Mouse (Mus musculus): ENCODE data around the gene Phf3. TPM values are rescaled to one million over a fixed set of nuclear protein-coding genes. Genes with fewer than 3 reads are reported as not detected.

Phf3 gene
- total and polyA plus RNA-seq, 2 experiments from 2014 or later, result 28.5 to 101 TPM

GRCm38 (mm10) chr1:30819414-30819813 is 54.3 kb downstream of the Phf3 start:
- H3K4me3 ChIP-seq (ENCODE audit: low read depth, low read length), result no peak overlapping the region
- H3K4me1 ChIP-seq (ENCODE audit: insufficient read depth), result no peaks in the 10 kb centered on the region
- H3K4me2 ChIP-seq (ENCODE audit: low read depth), result no peak overlapping the region
- no peak for DNase-seq
- H3K36me3 ChIP-seq (ENCODE audit: insufficient read depth), result peaks cover 16% of the 10 kb centered on the region
- no peak for ATAC-seq
- H3K27ac ChIP-seq (ENCODE audit: low read depth, low read length), result no peak overlapping the region
- H3K9me3 ChIP-seq (ENCODE audit: low read length), result no peaks in the 10 kb centered on the region
- no peak for TF ChIP-seq CTCF (IDR thresholded peaks at IDR 0.05; ENCODE audit: low read depth)
- WGBS, result 87% methylated on average over 6 of the region's 6 CpGs
- no peaks in the 10 kb centered on the region for H3K27me3 ChIP-seq (ENCODE audit: insufficient read depth, low read length)
- no peak overlapping the region for H3K9ac ChIP-seq

- no peaks in the 10 kb centered on the region for H3K9me3 ChIP-seq (ENCODE audit: low read length)
- H3K4me3 ChIP-seq (ENCODE audit: low read depth, low read length), result no peak overlapping the region
- no peak overlapping the region for H3K4me2 ChIP-seq (ENCODE audit: low read depth)
- no peaks in the 10 kb centered on the region for H3K4me1 ChIP-seq (ENCODE audit: insufficient read depth)
- H3K9ac ChIP-seq, result no peak overlapping the region
- no peak for TF ChIP-seq CTCF (IDR thresholded peaks at IDR 0.05; ENCODE audit: low read depth)
- DNase-seq (no peak), ATAC-seq (no peak)
- H3K36me3 ChIP-seq (ENCODE audit: insufficient read depth), result peaks cover 42% of the 10 kb centered on the region
- 90% methylated on average over 1 of the region's 1 CpGs for WGBS
- H3K27ac ChIP-seq (ENCODE audit: low read depth, low read length), result no peak overlapping the region
- H3K27me3 ChIP-seq (ENCODE audit: insufficient read depth, low read length), result no peaks in the 10 kb centered on the region
Measured at GRCm38 (mm10) chr1:30815609-30816008, 58.1 kb downstream of the Phf3 start.

GRCm38 (mm10) chr1:30814987-30815386 is 58.7 kb downstream of the Phf3 start:
- Histone ChIP-seq H3K4me2 (ENCODE audit: low read depth) (no peak overlapping the region), H3K9ac (no peak overlapping the region), H3K9me3 (ENCODE audit: low read length) (no peaks in the 10 kb centered on the region), H3K4me1 (ENCODE audit: insufficient read depth) (no peaks in the 10 kb centered on the region), H3K27ac (ENCODE audit: low read depth, low read length) (no peak overlapping the region), H3K36me3 (ENCODE audit: insufficient read depth) (peaks cover 48% of the 10 kb centered on the region), H3K27me3 (ENCODE audit: insufficient read depth, low read length) (no peaks in the 10 kb centered on the region), H3K4me3 (ENCODE audit: low read depth, low read length) (no peak overlapping the region)
- no peak for ATAC-seq
- WGBS, result 90% methylated on average over 2 of the region's 2 CpGs
- no peak for DNase-seq
- no peak for TF ChIP-seq CTCF (IDR thresholded peaks at IDR 0.05; ENCODE audit: low read depth)

GRCm38 (mm10) chr1:30808101-30808699 is 65.5 kb downstream of the Phf3 start:
- ATAC-seq (no peak), DNase-seq (no peak)
- Histone ChIP-seq H3K27ac (ENCODE audit: low read depth, low read length) (no peak overlapping the region), H3K9ac (no peak overlapping the region), H3K4me1 (ENCODE audit: insufficient read depth) (no peaks in the 10 kb centered on the region), H3K4me2 (ENCODE audit: low read depth) (no peak overlapping the region), H3K27me3 (ENCODE audit: insufficient read depth, low read length) (no peaks in the 10 kb centered on the region), H3K9me3 (ENCODE audit: low read length) (no peaks in the 10 kb centered on the region), H3K36me3 (ENCODE audit: insufficient read depth) (peaks cover 70% of the 10 kb centered on the region), H3K4me3 (ENCODE audit: low read depth, low read length) (no peak overlapping the region)
- 89% methylated on average over 10 of the region's 10 CpGs for WGBS
- no peak for TF ChIP-seq CTCF (IDR thresholded peaks at IDR 0.05; ENCODE audit: low read depth)

- Histone ChIP-seq H3K4me2 (ENCODE audit: low read depth) (no peak overlapping the region), H3K9ac (no peak overlapping the region), H3K36me3 (ENCODE audit: insufficient read depth) (peaks cover 56% of the 10 kb centered on the region), H3K27ac (ENCODE audit: low read depth, low read length) (no peak overlapping the region), H3K9me3 (ENCODE audit: low read length) (no peaks in the 10 kb centered on the region), H3K4me1 (ENCODE audit: insufficient read depth) (no peaks in the 10 kb centered on the region), H3K27me3 (ENCODE audit: insufficient read depth, low read length) (no peaks in the 10 kb centered on the region), H3K4me3 (ENCODE audit: low read depth, low read length) (no peak overlapping the region)
- 97% methylated on average over 11 of the region's 11 CpGs for WGBS
- TF ChIP-seq CTCF (IDR thresholded peaks at IDR 0.05; ENCODE audit: low read depth), result no peak
- ATAC-seq (no peak), DNase-seq (no peak)
Measured at GRCm38 (mm10) chr1:30805688-30806285, 67.9 kb downstream of the Phf3 start.

GRCm38 (mm10) chr1:30804919-30805318 is 68.8 kb downstream of the Phf3 start:
- no peak for TF ChIP-seq CTCF (IDR thresholded peaks at IDR 0.05; ENCODE audit: low read depth)
- DNase-seq, result no peak

GRCm38 (mm10) chr1:30801911-30802310 is 71.8 kb downstream of the Phf3 start:
- 98% methylated on average over 8 of the region's 8 CpGs for WGBS
- no peak overlapping the region for H3K27ac ChIP-seq (ENCODE audit: low read depth, low read length)
- no peak overlapping the region for H3K4me3 ChIP-seq (ENCODE audit: low read depth, low read length)
- H3K9ac ChIP-seq, result no peak overlapping the region
- TF ChIP-seq CTCF (IDR thresholded peaks at IDR 0.05; ENCODE audit: low read depth), result no peak
- no peak overlapping the region for H3K4me2 ChIP-seq (ENCODE audit: low read depth)
- no peaks in the 10 kb centered on the region for H3K9me3 ChIP-seq (ENCODE audit: low read length)
- H3K27me3 ChIP-seq (ENCODE audit: insufficient read depth, low read length), result no peaks in the 10 kb centered on the region
- DNase-seq (no peak), ATAC-seq (no peak)
- peaks cover 27% of the 10 kb centered on the region for H3K36me3 ChIP-seq (ENCODE audit: insufficient read depth)
- H3K4me1 ChIP-seq (ENCODE audit: insufficient read depth), result no peaks in the 10 kb centered on the region

More at GRCm38 (mm10) chr1:30804919-30805318, 68.8 kb downstream of the Phf3 start:
- 87% methylated on average over 7 of the region's 7 CpGs for WGBS
- Histone ChIP-seq H3K36me3 (ENCODE audit: insufficient read depth) (peaks cover 47% of the 10 kb centered on the region), H3K9ac (no peak overlapping the region), H3K4me3 (ENCODE audit: low read depth, low read length) (no peak overlapping the region), H3K4me2 (ENCODE audit: low read depth) (no peak overlapping the region), H3K4me1 (ENCODE audit: insufficient read depth) (no peaks in the 10 kb centered on the region), H3K9me3 (ENCODE audit: low read length) (no peaks in the 10 kb centered on the region), H3K27me3 (ENCODE audit: insufficient read depth, low read length) (no peaks in the 10 kb centered on the region), H3K27ac (ENCODE audit: low read depth, low read length) (no peak overlapping the region)
- no peak for ATAC-seq
